Mouse (Mus musculus) ES-E14 (cell line): ENCODE results near the gene Lsm14a.

Experiments used
- CHD2 ChIP-seq: IDR thresholded peaks from 2 replicates; pipeline ENCODE4 v1.6.1; 2014; ENCODE audit warnings: mild to moderate bottlenecking, low read depth, low read length, inconsistent platforms
- MAFK ChIP-seq: IDR thresholded peaks from 2 replicates; pipeline ENCODE4 v1.6.1; 2014; ENCODE audit warnings: mild to moderate bottlenecking, low read depth, low read length, inconsistent platforms; ENCODE audit not compliant: insufficient read depth
- ZNF384 ChIP-seq: IDR thresholded peaks from 2 replicates; pipeline ENCODE4 v1.6.1; 2012; ENCODE audit warnings: low read depth, low read length, inconsistent platforms

DNA sequence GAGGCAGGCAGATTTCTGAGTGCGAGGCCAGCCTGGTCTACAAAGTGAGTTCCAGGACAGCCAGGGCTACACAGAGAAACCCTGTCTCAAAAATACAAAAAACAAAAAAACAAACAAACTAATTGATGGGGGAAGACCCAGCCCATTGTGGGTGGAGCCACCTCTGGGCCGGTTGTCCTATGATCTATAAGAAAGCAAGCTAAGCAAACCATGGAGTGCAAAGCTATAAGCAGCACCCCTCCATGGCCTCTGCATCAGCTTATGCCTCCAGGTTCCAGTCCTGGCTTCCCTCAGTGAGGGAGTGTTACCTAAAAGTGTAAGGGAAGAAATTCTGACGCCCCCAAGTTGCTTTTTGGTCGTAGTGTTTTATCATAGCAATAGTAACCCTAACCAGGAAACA is 1.4 kb downstream of the Lsm14a start:
- TF ChIP-seq MAFK (no peak), ZNF384 (no peak), CHD2 (no peak)
